Mouse (Mus musculus) embryonic facial prominence, embryonic 15.5 days (tissue): Measurements from ENCODE around the gene Dbnl. TPM values are rescaled to one million over a fixed set of nuclear protein-coding genes. Genes with fewer than 3 reads are reported as not detected.
A peak's percentile ranks its signal among the peaks of the same experiment; 100 is the strongest.

Source experiments
- ATAC-seq: fragments of 200-750 bp; cut with Nextera tagmentation; 2 replicates; pipeline ENCODE4 v1.8.0; 2017; ENCODE audit warnings: low read depth, moderate TSS enrichment; ENCODE audit not compliant: insufficient number of reproducible peaks, low FRiP score, low TSS enrichment
- H3K27ac ChIP-seq: fragments of 300-500 bp; sonication (generic); replicated peaks from 2 replicates; pipeline ENCODE4 v1.5.1; 2015; ENCODE audit warnings: mild to moderate bottlenecking, inconsistent platforms
- H3K27me3 ChIP-seq: fragments of 300-500 bp; sonication (generic); 2 replicates; pipeline ENCODE4 v1.6.1; 2015; ENCODE audit warnings: inconsistent platforms
- H3K36me3 ChIP-seq: fragments of 300-500 bp; sonication (generic); 2 replicates; pipeline ENCODE4 v1.6.1; 2015; ENCODE audit warnings: mild to moderate bottlenecking, inconsistent platforms
- H3K4me1 ChIP-seq: fragments of 300-500 bp; sonication (generic); 2 replicates; pipeline ENCODE4 v1.6.1; 2015; ENCODE audit warnings: inconsistent platforms
- H3K4me2 ChIP-seq: fragments of 300-500 bp; sonication (generic); replicated peaks from 2 replicates; pipeline ENCODE4 v1.6.1; 2015; ENCODE audit warnings: mild to moderate bottlenecking, inconsistent platforms
- H3K4me3 ChIP-seq: fragments of 300-500 bp; sonication (generic); replicated peaks from 2 replicates; pipeline ENCODE4 v1.5.1; 2015; ENCODE audit warnings: mild to moderate bottlenecking, inconsistent platforms
- H3K9ac ChIP-seq: fragments of 300-500 bp; sonication (generic); 2 replicates; pipeline ENCODE4 v1.6.1; 2015; ENCODE audit warnings: inconsistent platforms
- H3K9me3 ChIP-seq: fragments of 300-500 bp; sonication (generic); replicated peaks from 2 replicates; pipeline ENCODE4 v1.6.1; 2016; ENCODE audit warnings: inconsistent platforms
- WGBS: fragments of 180-500 bp; shearing (Covaris S2); methylation state at CpG from one replicate; pipeline ENCODE4 v1.1.7; 2015; 5-methylcytosine and 5-hydroxymethylcytosine counted together
- polyA plus RNA-seq: library from polyadenylated mRNA; unstranded; fragments of >200 nt; fragmentation: Nextera tagmentation; extraction: Ambion mirVana; gene quantifications from 2 replicates; pipeline ENCODE4 v1.2.1, GENCODE M21; 2015

The Dbnl gene
- 118 and 128 TPM in 2 replicates for polyA plus RNA-seq

- peak; percentile 93 for ATAC-seq
- H3K27me3 ChIP-seq = no peaks in the 10 kb centered on the region
- peak within 1 kb of the TSS; percentile 93 for H3K27ac ChIP-seq
- peak within 1 kb of the TSS; percentile 58 for H3K4me3 ChIP-seq
- peaks cover 22% of the 10 kb centered on the region for H3K4me1 ChIP-seq
- no peaks in the 10 kb centered on the region for H3K9me3 ChIP-seq
- peak within 1 kb of the TSS; percentile 79 for H3K4me2 ChIP-seq
- peak within 1 kb of the TSS; percentile 83 for H3K9ac ChIP-seq
- H3K36me3 ChIP-seq = peaks cover 22% of the 10 kb centered on the region
- under 1% methylated on average over 74 of the region's 74 CpGs for WGBS
Observed at GRCm38 (mm10) chr11:5788056-5789014, at the start of gene Dbnl. TSS of gene Dbnl (plus strand) at chr11:5788488.

GRCm38 (mm10) chr11:5738888-5739632, 49.2 kb upstream of the Dbnl start:
- H3K27me3 ChIP-seq = no peaks in the 10 kb centered on the region
- H3K36me3 ChIP-seq = no peaks in the 10 kb centered on the region
- 74% methylated on average over 5 of the region's 5 CpGs for WGBS
- peaks cover 6% of the 10 kb centered on the region for H3K4me1 ChIP-seq
- ATAC-seq = no peak
- H3K4me2 ChIP-seq = no peak overlapping the region
- no peak overlapping the region for H3K27ac ChIP-seq
- H3K4me3 ChIP-seq = no peak overlapping the region
- no peaks in the 10 kb centered on the region for H3K9me3 ChIP-seq
- H3K9ac ChIP-seq = no peak overlapping the region

- no peak for ATAC-seq
- no peaks in the 10 kb centered on the region for H3K36me3 ChIP-seq
- peak overlapping the region; percentile 85; the same call in 1 of the 2 replicates for H3K4me2 ChIP-seq
- peaks cover 6% of the 10 kb centered on the region for H3K4me1 ChIP-seq
- 67% methylated on average over 3 of the region's 3 CpGs for WGBS
- peak overlapping the region; percentile 96 for H3K4me3 ChIP-seq
- no peaks in the 10 kb centered on the region for H3K9me3 ChIP-seq
- no peak overlapping the region; the same call in 1 of the 2 replicates for H3K9ac ChIP-seq
- H3K27ac ChIP-seq = no peak overlapping the region
- H3K27me3 ChIP-seq = no peaks in the 10 kb centered on the region
Observed at GRCm38 (mm10) chr11:5739846-5740245, 48.4 kb upstream of the Dbnl start.

GRCm38 (mm10) chr11:5740599-5740964, 47.7 kb upstream of the Dbnl start:
- peak overlapping the region; percentile 85 for H3K4me2 ChIP-seq
- WGBS = 1% methylated on average over 26 of the region's 26 CpGs
- peaks cover 6% of the 10 kb centered on the region for H3K4me1 ChIP-seq
- peak overlapping the region; percentile 94 for H3K9ac ChIP-seq
- H3K27ac ChIP-seq = peak overlapping the region; percentile 89
- no peaks in the 10 kb centered on the region for H3K9me3 ChIP-seq
- peak overlapping the region; percentile 96 for H3K4me3 ChIP-seq
- H3K36me3 ChIP-seq = no peaks in the 10 kb centered on the region
- H3K27me3 ChIP-seq = no peaks in the 10 kb centered on the region
- ATAC-seq = peak; percentile 56

GRCm38 (mm10) chr11:5740965-5741627, 47.2 kb upstream of the Dbnl start:
- peak overlapping the region; percentile 89 for H3K27ac ChIP-seq
- ATAC-seq = peak; percentile 93
- peak overlapping the region; percentile 85 for H3K4me2 ChIP-seq
- no peaks in the 10 kb centered on the region for H3K27me3 ChIP-seq
- WGBS = under 1% methylated on average over 43 of the region's 50 CpGs
- no peaks in the 10 kb centered on the region for H3K36me3 ChIP-seq
- peaks cover 6% of the 10 kb centered on the region for H3K4me1 ChIP-seq
- H3K4me3 ChIP-seq = peak overlapping the region; percentile 96
- H3K9ac ChIP-seq = peak overlapping the region; percentile 94
- H3K9me3 ChIP-seq = no peaks in the 10 kb centered on the region

- no peaks in the 10 kb centered on the region for H3K9me3 ChIP-seq
- no peak overlapping the region for H3K27ac ChIP-seq
- H3K4me2 ChIP-seq = no peak overlapping the region
- H3K36me3 ChIP-seq = no peaks in the 10 kb centered on the region
- no peak for ATAC-seq
- peaks cover 6% of the 10 kb centered on the region for H3K4me1 ChIP-seq
- 72% methylated on average over 7 of the region's 7 CpGs for WGBS
- no peak overlapping the region for H3K4me3 ChIP-seq
- H3K9ac ChIP-seq = no peak overlapping the region
- H3K27me3 ChIP-seq = no peaks in the 10 kb centered on the region
Observed at GRCm38 (mm10) chr11:5742106-5742505, 46.2 kb upstream of the Dbnl start.

GRCm38 (mm10) chr11:5744951-5745350, 43.3 kb upstream of the Dbnl start:
- Histone ChIP-seq H3K36me3 (no peaks in the 10 kb centered on the region), H3K27ac (no peak overlapping the region), H3K4me1 (peaks cover 3% of the 10 kb centered on the region), H3K27me3 (no peaks in the 10 kb centered on the region), H3K9me3 (no peaks in the 10 kb centered on the region), H3K4me2 (no peak overlapping the region), H3K9ac (no peak overlapping the region), H3K4me3 (no peak overlapping the region)
- 74% methylated on average over 2 of the region's 2 CpGs for WGBS
- ATAC-seq = no peak

- no peaks in the 10 kb centered on the region for H3K36me3 ChIP-seq
- H3K9ac ChIP-seq = no peak overlapping the region
- no peak overlapping the region for H3K4me2 ChIP-seq
- ATAC-seq = no peak
- H3K27ac ChIP-seq = no peak overlapping the region
- WGBS = 83% methylated on average over 2 of the region's 2 CpGs
- H3K9me3 ChIP-seq = no peaks in the 10 kb centered on the region
- H3K4me3 ChIP-seq = no peak overlapping the region
- H3K4me1 ChIP-seq = no peaks in the 10 kb centered on the region
- H3K27me3 ChIP-seq = no peaks in the 10 kb centered on the region
Observed at GRCm38 (mm10) chr11:5753755-5754154, 34.5 kb upstream of the Dbnl start.

GRCm38 (mm10) chr11:5761820-5762632, 26.3 kb upstream of the Dbnl start, which contains the start of gene Urgcp:
TSS of gene Urgcp (minus strand) at chr11:5762376.
- peak; percentile 99 for ATAC-seq
- Histone ChIP-seq H3K4me3 (peak within 1 kb of the TSS; percentile 85), H3K9me3 (no peaks in the 10 kb centered on the region), H3K36me3 (no peaks in the 10 kb centered on the region), H3K27ac (peak within 1 kb of the TSS; percentile 94), H3K9ac (peak within 1 kb of the TSS; percentile 76), H3K27me3 (no peaks in the 10 kb centered on the region), H3K4me2 (peak within 1 kb of the TSS; percentile 65), H3K4me1 (peaks cover 6% of the 10 kb centered on the region)
- WGBS = under 1% methylated on average over 68 of the region's 68 CpGs

- Histone ChIP-seq H3K9ac (peak overlapping the region; percentile 26; the same call in 1 of the 2 replicates), H3K9me3 (no peaks in the 10 kb centered on the region), H3K4me1 (peaks cover 6% of the 10 kb centered on the region), H3K36me3 (no peaks in the 10 kb centered on the region), H3K4me3 (peak overlapping the region; percentile 85), H3K4me2 (peak overlapping the region; percentile 65), H3K27me3 (no peaks in the 10 kb centered on the region), H3K27ac (peak overlapping the region; percentile 94)
- WGBS = 13% methylated on average over 6 of the region's 6 CpGs
- no peak for ATAC-seq
Observed at GRCm38 (mm10) chr11:5762633-5762982, 25.7 kb upstream of the Dbnl start.
